Mouse (Mus musculus) brain, embryonic 14.5 days (tissue): ENCODE measurements around the gene Ube4a. TPM values are rescaled to one million over a fixed set of nuclear protein-coding genes. Genes with fewer than 3 reads are reported as not detected.

Experiments used
- DNase-seq: peaks from one replicate; pipeline ENCODE4 v3.0.0-alpha.2; 2011; ENCODE audit warnings: low read depth
- CTCF ChIP-seq: fragments of 200-500 bp; IDR thresholded peaks from 2 replicates; pipeline ENCODE4 v1.5.1; 2012; ENCODE audit warnings: inconsistent platforms, mild to moderate bottlenecking, moderate library complexity, borderline replicate concordance; ENCODE audit not compliant: insufficient read depth, insufficient read length; ENCODE audit errors: extremely low read depth
- POLR2A ChIP-seq: fragments of 200-500 bp; IDR thresholded peaks from 2 replicates; pipeline ENCODE4 v1.6.1; 2012; ENCODE audit warnings: mild to moderate bottlenecking, inconsistent platforms, borderline replicate concordance; ENCODE audit not compliant: poor library complexity, insufficient read depth, insufficient read length, severe bottlenecking; ENCODE audit errors: extremely low read depth
- polyA plus RNA-seq: library from polyadenylated mRNA; depleted of rRNA; stranded (reverse); fragments of >200 nt; gene quantifications from 2 replicates; pipeline ENCODE4 v1.2.3, GENCODE M21; 2012; rRNA removed

Ube4a gene
- polyA plus RNA-seq, 1 experiment, result 42.3 TPM

DNA sequence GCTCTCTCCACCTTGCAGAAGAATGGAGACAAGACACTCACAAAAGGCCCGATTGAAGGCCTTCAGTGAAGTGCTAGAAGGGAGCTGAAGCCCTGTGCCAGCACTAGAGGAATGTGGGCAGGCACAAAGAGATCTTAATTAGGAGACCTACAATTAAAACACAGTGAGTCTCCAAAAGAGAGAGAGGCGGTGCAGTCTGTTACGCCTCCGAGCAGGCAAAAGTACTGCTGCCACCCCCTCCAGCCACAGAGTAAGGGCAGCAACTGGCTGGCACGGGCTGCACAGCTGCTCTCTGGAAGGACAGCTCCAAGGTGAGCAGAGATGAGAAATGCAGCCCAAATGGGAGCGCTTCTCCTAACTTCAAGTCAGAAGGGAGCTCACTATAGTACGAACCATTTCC is 89.9 kb downstream of the Ube4a start:
- TF ChIP-seq CTCF, result no peak
- no peak for TF ChIP-seq POLR2A
- DNase-seq, result peak; percentile 73

DNA sequence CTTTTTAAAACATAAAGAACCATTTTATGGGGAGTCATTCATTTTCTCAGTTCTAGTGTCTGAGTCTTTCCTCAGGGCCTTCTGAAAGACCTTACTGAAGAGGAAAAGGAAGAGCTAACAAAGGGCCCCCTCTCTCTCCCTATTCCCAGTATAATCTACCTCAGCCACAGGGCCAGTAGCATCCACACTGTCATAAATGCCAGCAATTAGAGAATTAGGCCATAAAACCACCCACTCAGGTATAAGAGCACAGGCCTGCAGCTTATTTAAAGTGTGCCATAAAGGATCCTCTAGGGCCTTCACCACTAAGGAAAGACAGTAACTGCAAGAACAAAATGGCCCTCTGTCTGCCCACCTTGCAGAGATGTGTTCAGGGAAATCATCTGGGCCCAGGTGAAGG is 91.2 kb downstream of the Ube4a start:
- DNase-seq, result no peak
- TF ChIP-seq POLR2A, result no peak

DNA sequence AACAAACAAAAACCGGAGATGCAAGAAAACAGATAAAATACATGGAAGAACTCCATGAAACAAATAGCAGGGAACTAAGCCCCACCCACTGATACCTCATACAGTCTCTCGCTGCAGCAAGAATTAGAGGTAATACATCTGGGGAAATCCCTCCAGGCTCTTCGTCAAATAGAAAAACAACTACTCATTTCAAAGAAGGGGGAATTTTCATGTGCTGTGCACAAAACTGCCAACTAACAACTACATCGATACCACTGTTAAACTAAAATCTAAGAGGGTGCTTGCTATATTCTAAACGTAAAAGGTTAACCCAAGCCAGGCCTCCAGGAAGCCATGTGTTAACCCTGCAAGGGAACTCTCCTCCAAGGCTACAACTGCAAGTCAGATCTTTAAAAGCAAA is 91.7 kb downstream of the Ube4a start:
- no peak for DNase-seq
- TF ChIP-seq CTCF (no peak), POLR2A (no peak)

Other genes with a start within 250 kb of the Ube4a start
- gene Phldb1, start 230.4 kb downstream of the Ube4a start, polyA plus RNA-seq, result 151 and 169 TPM in 2 replicates
- 57.1 and 76.9 TPM in 2 replicates for gene Arcn1, start 197.8 kb downstream of the Ube4a start, polyA plus RNA-seq
- gene Ift46, start 197.7 kb downstream of the Ube4a start, polyA plus RNA-seq, result 132 and 147 TPM in 2 replicates
- gene Tmem25, start 166.3 kb downstream of the Ube4a start, polyA plus RNA-seq, result 19.6 and 28.1 TPM in 2 replicates
- 1.1 and 1.2 TPM in 2 replicates for gene Ttc36, start 162.5 kb downstream of the Ube4a start, polyA plus RNA-seq
- 25.6 and 41.4 TPM in 2 replicates for gene Kmt2a, start 84.3 kb downstream of the Ube4a start, polyA plus RNA-seq
- gene Atp5l, start 44.9 kb downstream of the Ube4a start, polyA plus RNA-seq, result 610 and 841 TPM in 2 replicates
- not detected in 2 replicates for gene Cd3g, start 14.8 kb upstream of the Ube4a start, polyA plus RNA-seq
- gene Cd3d, start 16.2 kb upstream of the Ube4a start, polyA plus RNA-seq, result not detected in 2 replicates
- gene Cd3e, start 44.0 kb upstream of the Ube4a start, polyA plus RNA-seq, result not detected in 2 replicates
- 1.6 and 1.7 TPM in 2 replicates for gene Mpzl2, start 74.2 kb upstream of the Ube4a start, polyA plus RNA-seq
- gene Mpzl3, start 89.6 kb upstream of the Ube4a start, polyA plus RNA-seq, result 0.86 and 1.7 TPM in 2 replicates
- gene Jaml, start 113.6 kb upstream of the Ube4a start, polyA plus RNA-seq, result 0.09 and 0.10 TPM in 2 replicates
- gene Scn2b, start 152.2 kb upstream of the Ube4a start, polyA plus RNA-seq, result 7.1 and 8.9 TPM in 2 replicates
- gene Scn4b, start 172.8 kb upstream of the Ube4a start, polyA plus RNA-seq, result 0.16 and 0.23 TPM in 2 replicates
- 0.10 TPM in 1 of 2 replicates, not detected in the other for gene BC049352, start 216.4 kb upstream of the Ube4a start, polyA plus RNA-seq
- gene Tmprss4, start 238.5 kb upstream of the Ube4a start, polyA plus RNA-seq, result 0.16 TPM in 1 of 2 replicates, not detected in the other